Mouse (Mus musculus) embryonic facial prominence, embryonic 12.5 days (tissue): ENCODE data around the gene Nlgn1. TPM values are rescaled to one million over a fixed set of nuclear protein-coding genes. Genes with fewer than 3 reads are reported as not detected.

Source experiments
- ATAC-seq: fragments of 200-750 bp; cut with Nextera tagmentation; 2 replicates; pipeline ENCODE4 v1.8.0; 2017; ENCODE audit not compliant: insufficient number of reproducible peaks, insufficient read depth, low FRiP score, low TSS enrichment
- H3K27ac ChIP-seq: fragments of 300-500 bp; sonication (generic); 2 replicates; pipeline ENCODE4 v1.5.1; 2016; ENCODE audit warnings: mild to moderate bottlenecking
- H3K27me3 ChIP-seq: fragments of 300-500 bp; sonication (generic); 2 replicates; pipeline ENCODE4 v1.6.1; 2016; ENCODE audit warnings: mild to moderate bottlenecking, moderate library complexity
- H3K36me3 ChIP-seq: fragments of 300-500 bp; sonication (generic); 2 replicates; pipeline ENCODE4 v1.6.1; 2016; ENCODE audit warnings: mild to moderate bottlenecking
- H3K4me1 ChIP-seq: fragments of 300-500 bp; sonication (generic); 2 replicates; pipeline ENCODE4 v1.6.1; 2016
- H3K4me2 ChIP-seq: fragments of 300-500 bp; sonication (generic); replicated peaks from 2 replicates; pipeline ENCODE4 v1.6.1; 2016; ENCODE audit warnings: mild to moderate bottlenecking, moderate library complexity
- H3K4me3 ChIP-seq: fragments of 300-500 bp; sonication (generic); 2 replicates; pipeline ENCODE4 v1.5.1; 2016; ENCODE audit warnings: mild to moderate bottlenecking
- H3K9ac ChIP-seq: fragments of 300-500 bp; sonication (generic); 2 replicates; pipeline ENCODE4 v1.6.1; 2016; ENCODE audit warnings: mild to moderate bottlenecking, moderate library complexity
- H3K9me3 ChIP-seq: fragments of 300-500 bp; sonication (generic); 2 replicates; pipeline ENCODE4 v1.6.1; 2016; ENCODE audit warnings: mild to moderate bottlenecking, moderate library complexity
- WGBS: fragments of 180-500 bp; shearing (Covaris S2); methylation state at CpG from one replicate; pipeline ENCODE4 v1.1.7; 2016; 5-methylcytosine and 5-hydroxymethylcytosine counted together
- polyA plus RNA-seq: library from polyadenylated mRNA; unstranded; fragments of >200 nt; fragmentation: Nextera tagmentation; extraction: Ambion mirVana; gene quantifications from 2 replicates; pipeline ENCODE4 v1.2.1, GENCODE M21; 2016

The Nlgn1 gene
- polyA plus RNA-seq, 1 experiment from 2014 or later, result 3.3 TPM

DNA sequence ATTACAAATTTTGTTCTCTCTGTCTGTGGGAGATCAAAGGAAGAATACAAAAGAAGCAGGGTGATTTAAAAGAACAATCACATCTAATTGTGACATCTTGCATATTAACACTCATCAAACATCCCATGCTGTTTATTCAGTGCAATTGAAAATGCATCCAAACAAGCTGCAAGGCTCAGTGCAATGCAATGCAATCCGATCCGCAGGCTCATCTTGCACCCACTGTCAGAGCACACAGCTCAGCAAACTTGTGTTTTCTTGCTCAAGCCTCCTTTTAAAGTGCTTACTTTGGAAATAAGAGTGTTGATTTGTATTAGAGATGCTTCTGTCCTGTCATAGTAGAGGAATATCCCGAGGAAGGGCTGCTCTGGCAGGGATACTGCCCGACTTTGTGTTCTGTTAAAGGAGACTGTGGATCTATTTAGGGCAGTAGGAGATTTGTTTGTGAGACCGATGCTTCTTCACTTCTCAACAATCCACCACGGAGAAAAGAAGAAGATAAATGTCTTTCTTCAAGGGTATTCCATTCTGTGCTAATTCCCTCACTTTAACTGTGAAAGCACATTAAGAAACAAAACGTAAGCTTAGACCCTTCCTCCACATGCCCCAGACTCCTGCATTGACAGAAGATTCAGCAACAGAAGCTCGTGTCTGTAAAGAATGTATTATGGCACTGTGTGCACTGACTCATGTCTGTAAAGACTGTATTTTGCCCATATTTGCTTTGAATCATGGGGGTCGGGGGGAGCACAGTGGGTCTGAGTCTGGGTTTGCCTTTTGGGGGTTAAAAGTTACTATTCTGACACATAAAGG, 197.2 kb downstream of the Nlgn1 start:
- Histone ChIP-seq H3K4me1 (no peaks in the 10 kb centered on the region; the same call in 1 of the 2 replicates), H3K27ac (no peak overlapping the region), H3K27me3 (no peaks in the 10 kb centered on the region), H3K9me3 (no peaks in the 10 kb centered on the region), H3K4me2 (no peak overlapping the region), H3K36me3 (no peaks in the 10 kb centered on the region), H3K4me3 (no peak overlapping the region), H3K9ac (no peak overlapping the region)
- ATAC-seq, result no peak
- 42% methylated on average over 9 of the region's 9 CpGs for WGBS

GRCm38 (mm10) chr3:26130919-26131318, 201.3 kb downstream of the Nlgn1 start:
- H3K9me3 ChIP-seq, result no peaks in the 10 kb centered on the region
- no peak for ATAC-seq
- no peak overlapping the region for H3K4me3 ChIP-seq
- no peaks in the 10 kb centered on the region for H3K27me3 ChIP-seq
- no peaks in the 10 kb centered on the region; the same call in 1 of the 2 replicates for H3K4me1 ChIP-seq
- H3K4me2 ChIP-seq, result no peak overlapping the region
- no peak overlapping the region for H3K27ac ChIP-seq
- WGBS, result 82% methylated on average over 2 of the region's 2 CpGs
- no peak overlapping the region for H3K9ac ChIP-seq
- H3K36me3 ChIP-seq, result no peaks in the 10 kb centered on the region

DNA sequence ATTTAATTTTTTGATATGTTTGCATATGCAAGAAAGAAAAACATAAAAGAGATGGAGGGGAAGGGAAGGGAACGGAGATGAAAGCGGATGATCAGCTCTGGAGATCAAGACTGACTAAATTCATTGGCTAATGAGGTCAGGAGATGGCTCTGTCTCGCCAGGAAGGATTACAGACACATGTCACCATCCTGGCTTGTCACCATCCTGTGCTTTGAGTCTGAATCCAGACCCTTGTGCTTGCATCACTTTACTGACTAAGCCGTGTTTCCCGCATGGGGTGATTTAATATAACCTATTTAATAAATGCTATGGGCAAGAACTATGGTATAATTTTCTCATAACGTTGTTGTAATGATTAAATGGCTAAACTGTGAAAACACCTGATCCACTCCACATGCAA, 202.8 kb downstream of the Nlgn1 start:
- ATAC-seq, result no peak
- Histone ChIP-seq H3K4me3 (no peak overlapping the region), H3K27ac (no peak overlapping the region), H3K9me3 (no peaks in the 10 kb centered on the region), H3K36me3 (no peaks in the 10 kb centered on the region), H3K9ac (no peak overlapping the region), H3K4me1 (no peaks in the 10 kb centered on the region), H3K27me3 (no peaks in the 10 kb centered on the region), H3K4me2 (no peak overlapping the region)
- 74% methylated on average over 6 of the region's 6 CpGs for WGBS

- no peak overlapping the region for H3K27ac ChIP-seq
- H3K9ac ChIP-seq, result no peak overlapping the region
- no peaks in the 10 kb centered on the region for H3K4me1 ChIP-seq
- no peaks in the 10 kb centered on the region for H3K36me3 ChIP-seq
- no peak overlapping the region for H3K4me2 ChIP-seq
- no peaks in the 10 kb centered on the region for H3K9me3 ChIP-seq
- no peak overlapping the region for H3K4me3 ChIP-seq
- ATAC-seq, result no peak
- H3K27me3 ChIP-seq, result no peaks in the 10 kb centered on the region
- 81% methylated on average over 1 of the region's 1 CpGs for WGBS
These were observed 215.2 kb downstream of the Nlgn1 start for GRCm38 (mm10) chr3:26117071-26117470.

GRCm38 (mm10) chr3:26106361-26106760, 225.9 kb downstream of the Nlgn1 start:
- no peak overlapping the region for H3K4me2 ChIP-seq
- no peak for ATAC-seq
- no peaks in the 10 kb centered on the region for H3K9me3 ChIP-seq
- no peaks in the 10 kb centered on the region for H3K36me3 ChIP-seq
- WGBS, result 66% methylated on average over 7 of the region's 7 CpGs
- no peak overlapping the region for H3K27ac ChIP-seq
- no peak overlapping the region for H3K9ac ChIP-seq
- H3K4me1 ChIP-seq, result no peaks in the 10 kb centered on the region
- no peaks in the 10 kb centered on the region for H3K27me3 ChIP-seq
- no peak overlapping the region for H3K4me3 ChIP-seq

DNA sequence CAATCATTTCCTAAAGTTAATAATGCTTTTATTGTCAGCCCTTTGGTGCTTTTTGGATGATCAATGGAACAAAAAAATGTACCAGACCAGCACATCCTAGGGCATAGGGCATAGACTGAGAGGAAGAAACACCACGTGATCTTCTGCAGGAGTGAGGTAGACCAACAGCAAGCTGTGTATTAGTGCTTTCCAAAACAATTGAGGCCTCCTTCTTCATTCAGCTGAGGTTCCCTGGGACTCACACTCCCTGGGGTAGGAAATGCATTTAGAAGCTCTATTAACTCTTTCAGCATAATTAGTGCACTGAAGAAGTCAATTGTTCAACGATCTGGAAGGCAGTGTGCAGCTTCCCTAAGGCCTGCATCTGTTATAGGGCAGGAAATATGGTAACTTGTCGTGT, 226.7 kb downstream of the Nlgn1 start:
- Histone ChIP-seq H3K36me3 (no peaks in the 10 kb centered on the region), H3K4me1 (no peaks in the 10 kb centered on the region), H3K27me3 (no peaks in the 10 kb centered on the region), H3K9ac (no peak overlapping the region), H3K27ac (no peak overlapping the region), H3K4me3 (no peak overlapping the region), H3K4me2 (no peak overlapping the region), H3K9me3 (no peaks in the 10 kb centered on the region)
- WGBS, result 32% methylated on average over 3 of the region's 3 CpGs
- ATAC-seq, result no peak

DNA sequence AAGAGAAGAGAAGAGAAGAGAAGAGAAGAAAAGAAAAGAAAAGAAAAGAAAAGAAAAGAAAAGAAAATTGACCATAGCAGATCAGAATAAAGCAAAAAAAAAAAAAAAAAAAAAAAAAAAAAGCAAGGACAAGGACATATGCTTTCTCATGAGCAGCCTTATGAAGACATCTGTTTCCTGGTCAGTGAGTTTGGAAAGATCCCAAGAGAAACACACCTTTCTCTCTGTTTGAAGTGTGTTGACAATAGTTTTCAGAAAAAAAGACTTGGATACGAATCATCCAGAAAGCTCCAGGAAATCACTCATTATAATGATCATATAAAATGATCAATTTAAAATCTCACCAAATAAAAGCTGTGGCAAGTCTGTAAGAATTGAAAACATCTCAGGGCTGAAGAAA, 230.0 kb downstream of the Nlgn1 start:
- WGBS, result 60% methylated on average over 1 of the region's 1 CpGs
- ATAC-seq, result no peak
- H3K9ac ChIP-seq, result no peak overlapping the region
- H3K27ac ChIP-seq, result no peak overlapping the region
- no peaks in the 10 kb centered on the region for H3K4me1 ChIP-seq
- no peaks in the 10 kb centered on the region for H3K9me3 ChIP-seq
- no peaks in the 10 kb centered on the region for H3K36me3 ChIP-seq
- no peaks in the 10 kb centered on the region for H3K27me3 ChIP-seq
- no peak overlapping the region for H3K4me3 ChIP-seq
- H3K4me2 ChIP-seq, result no peak overlapping the region

DNA sequence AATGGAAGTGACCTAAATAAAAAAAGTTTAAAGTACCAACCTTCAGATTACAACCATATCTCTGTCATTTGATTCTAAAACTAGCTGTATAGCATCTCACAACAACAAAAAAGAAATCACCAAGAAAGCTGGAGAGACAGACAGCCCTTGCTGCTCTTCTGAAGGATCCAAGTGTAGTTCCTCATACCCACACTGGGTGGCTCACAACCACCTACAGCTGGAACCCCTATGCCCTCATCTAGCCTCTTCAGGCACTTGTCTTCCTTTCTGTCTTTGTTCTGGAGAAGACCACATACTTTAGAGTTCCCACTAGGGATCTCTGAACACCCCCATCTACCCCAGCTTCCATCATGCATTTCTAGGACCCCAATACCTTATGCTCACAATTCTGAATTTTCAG, 236.7 kb downstream of the Nlgn1 start:
- no peak for ATAC-seq
- H3K4me2 ChIP-seq, result no peak overlapping the region
- no peaks in the 10 kb centered on the region for H3K27me3 ChIP-seq
- no peak overlapping the region for H3K27ac ChIP-seq
- no peak overlapping the region for H3K4me3 ChIP-seq
- H3K9ac ChIP-seq, result no peak overlapping the region
- no peaks in the 10 kb centered on the region for H3K9me3 ChIP-seq
- no peaks in the 10 kb centered on the region for H3K36me3 ChIP-seq
- no peaks in the 10 kb centered on the region for H3K4me1 ChIP-seq

- Histone ChIP-seq H3K9me3 (no peaks in the 10 kb centered on the region), H3K4me1 (no peaks in the 10 kb centered on the region), H3K4me3 (no peak overlapping the region), H3K4me2 (no peak overlapping the region), H3K9ac (no peak overlapping the region), H3K27ac (no peak overlapping the region), H3K36me3 (no peaks in the 10 kb centered on the region), H3K27me3 (no peaks in the 10 kb centered on the region)
- ATAC-seq, result no peak
These were observed 262.9 kb downstream of the Nlgn1 start for GRCm38 (mm10) chr3:26069366-26069765.

DNA sequence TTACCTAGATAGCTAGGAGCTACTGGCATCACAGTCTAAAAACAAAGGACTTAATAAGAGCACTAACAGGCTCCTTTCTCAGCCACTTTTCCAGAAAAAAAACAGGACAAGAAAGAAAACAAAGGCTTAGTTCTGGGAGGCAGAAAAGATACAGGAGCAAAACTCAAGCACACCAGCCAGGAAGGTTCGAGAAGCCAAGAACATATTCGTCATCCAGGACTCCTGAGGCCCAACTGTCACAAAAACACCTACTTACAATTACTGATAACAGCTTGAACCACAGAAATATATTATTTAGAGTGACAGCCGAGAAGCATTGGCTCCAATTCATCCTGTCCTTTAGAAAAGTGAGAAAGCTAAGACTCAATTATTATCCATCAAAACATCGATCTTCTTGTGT, 281.5 kb downstream of the Nlgn1 start:
- H3K27me3 ChIP-seq, result no peaks in the 10 kb centered on the region
- H3K27ac ChIP-seq, result no peak overlapping the region
- H3K9me3 ChIP-seq, result no peaks in the 10 kb centered on the region
- H3K36me3 ChIP-seq, result no peaks in the 10 kb centered on the region
- H3K9ac ChIP-seq, result no peak overlapping the region
- no peak overlapping the region for H3K4me3 ChIP-seq
- ATAC-seq, result no peak
- no peaks in the 10 kb centered on the region for H3K4me1 ChIP-seq
- 78% methylated on average over 4 of the region's 4 CpGs for WGBS
- no peak overlapping the region for H3K4me2 ChIP-seq

GRCm38 (mm10) chr3:26042966-26043365, 289.3 kb downstream of the Nlgn1 start:
- Histone ChIP-seq H3K27me3 (no peaks in the 10 kb centered on the region), H3K9me3 (no peaks in the 10 kb centered on the region), H3K9ac (no peak overlapping the region), H3K36me3 (no peaks in the 10 kb centered on the region), H3K27ac (no peak overlapping the region), H3K4me2 (no peak overlapping the region), H3K4me1 (no peaks in the 10 kb centered on the region), H3K4me3 (no peak overlapping the region)
- no peak for ATAC-seq
- WGBS, result 58% methylated on average over 2 of the region's 2 CpGs

- H3K4me3 ChIP-seq, result no peak overlapping the region
- H3K4me2 ChIP-seq, result no peak overlapping the region
- WGBS, result 77% methylated on average over 2 of the region's 2 CpGs
- H3K9me3 ChIP-seq, result no peaks in the 10 kb centered on the region
- H3K4me1 ChIP-seq, result no peaks in the 10 kb centered on the region
- no peak overlapping the region for H3K27ac ChIP-seq
- no peaks in the 10 kb centered on the region for H3K36me3 ChIP-seq
- H3K9ac ChIP-seq, result no peak overlapping the region
- no peak for ATAC-seq
- no peaks in the 10 kb centered on the region for H3K27me3 ChIP-seq
These were observed 292.6 kb downstream of the Nlgn1 start for GRCm38 (mm10) chr3:26039696-26040095.
